Mouse (Mus musculus): ENCODE measurements around the gene Usp33.

Gene Usp33

DNA sequence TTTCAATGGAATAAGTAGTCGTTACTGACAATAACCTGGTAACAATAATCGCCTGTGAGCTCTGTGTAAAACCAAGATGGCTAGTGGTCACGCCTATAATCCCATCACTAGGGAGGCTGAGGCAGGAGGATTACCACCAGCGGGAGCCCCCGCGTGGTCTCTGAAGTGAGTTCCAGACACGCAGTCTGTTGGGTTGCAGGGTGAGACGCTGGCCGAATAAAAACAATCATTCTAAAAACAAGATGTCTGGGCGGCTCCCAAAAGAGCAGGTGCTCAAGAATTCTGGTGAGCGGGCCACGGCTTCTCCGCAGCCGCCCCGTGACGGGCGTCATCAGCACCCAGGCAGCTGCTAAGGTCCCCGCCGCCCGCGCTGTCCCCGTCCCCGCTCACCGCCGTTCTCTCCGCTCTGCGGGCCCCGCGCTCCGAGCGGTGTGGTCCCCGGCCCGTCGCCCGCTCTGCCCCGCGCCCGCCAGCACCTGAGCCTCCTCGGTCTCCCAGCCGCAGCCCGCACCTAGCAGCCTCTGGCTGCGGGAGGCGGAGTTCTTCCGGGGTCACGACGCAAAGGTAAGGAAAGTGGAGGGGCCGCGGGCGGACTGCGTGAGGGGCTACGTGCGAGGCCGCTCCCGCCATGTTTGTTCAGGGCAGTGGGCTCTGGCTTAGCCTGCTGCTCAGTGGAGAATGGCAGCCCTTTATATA, 6.3 kb upstream of the Usp33 start, which contains the start of gene Miga1:
Gene Miga1 (minus strand): TSS at position 546 of the 696 bp plus-strand sequence.
- peak; percentile 71 for DNase-seq (ENCODE audit: low read depth, low spot score)

DNA sequence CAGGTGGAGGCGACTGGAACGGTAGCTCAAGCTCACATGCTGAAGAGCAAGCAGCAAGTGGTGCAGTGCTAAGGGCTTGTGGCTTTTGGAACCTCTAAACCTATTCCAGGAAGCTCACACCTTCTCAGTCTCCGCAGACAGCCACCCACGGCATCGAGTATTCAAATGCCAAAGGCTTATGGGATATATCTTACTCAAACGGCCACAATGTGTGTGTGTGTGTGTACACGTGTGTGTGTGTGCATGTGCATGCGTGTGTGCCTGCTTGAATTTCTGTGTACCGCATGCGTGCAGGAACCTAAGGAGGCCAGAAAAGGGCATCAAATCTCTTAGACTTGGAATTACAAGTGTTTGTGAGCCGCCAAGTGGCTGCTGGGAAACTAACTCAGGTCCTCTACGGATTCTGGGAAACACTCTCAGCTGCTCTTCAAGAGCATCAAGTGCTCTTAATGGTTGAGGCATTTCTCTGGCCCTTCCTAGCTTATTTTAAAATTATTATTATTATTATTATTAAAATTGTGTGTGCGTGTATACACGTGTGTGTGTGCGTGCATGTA, 3.2 kb upstream of the Usp33 start:
- DNase-seq (ENCODE audit: low read depth, low spot score) = no peak

DNA sequence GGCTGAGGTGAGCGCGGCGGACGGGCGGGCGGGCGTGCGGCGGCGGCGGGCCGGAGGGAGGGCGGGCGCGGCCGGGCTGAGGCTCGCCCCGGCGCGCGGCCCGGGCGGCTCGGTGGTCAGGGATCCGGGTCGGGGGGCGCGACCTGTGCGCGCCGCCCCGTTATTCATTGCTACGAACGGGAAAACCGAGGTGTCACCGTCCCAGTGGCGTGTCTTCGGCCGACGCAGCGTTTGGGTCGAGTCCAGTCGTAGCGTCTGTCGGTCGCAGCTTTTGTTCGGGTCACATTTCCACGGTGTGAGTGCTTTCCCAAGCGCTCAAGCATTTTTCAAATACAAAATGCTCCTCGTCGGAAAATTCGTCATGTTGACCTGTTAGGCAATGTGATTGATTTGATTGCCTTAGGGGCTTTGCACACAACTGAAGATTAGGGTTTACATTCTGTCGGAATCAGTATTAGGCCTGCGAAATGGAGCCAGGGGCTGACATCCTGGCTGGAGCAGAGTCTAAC, 409 bp downstream of the Usp33 start:
- no peak for DNase-seq (ENCODE audit: low read depth, low spot score)

DNA sequence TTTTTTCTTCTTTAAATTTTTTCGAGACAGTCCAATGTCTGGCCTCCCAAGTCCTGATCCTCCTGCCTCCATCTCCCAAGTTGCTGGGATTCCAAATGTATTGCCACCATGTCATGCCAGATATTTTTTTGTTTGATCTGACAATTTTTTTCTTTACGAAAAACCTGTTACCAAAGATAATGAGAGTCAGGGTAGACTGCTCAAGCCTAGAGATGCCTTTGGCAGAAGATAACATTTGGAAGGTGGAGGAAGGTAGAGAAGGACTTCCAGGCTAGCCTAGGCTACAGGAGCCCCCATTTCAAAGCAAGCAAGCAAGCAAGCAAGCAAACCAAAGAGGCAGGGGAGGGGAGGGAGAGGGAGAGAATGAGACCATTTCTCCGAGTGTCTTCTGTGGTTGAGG, 949 bp downstream of the Usp33 start:
- DNase-seq (ENCODE audit: low read depth, low spot score) = no peak

DNA sequence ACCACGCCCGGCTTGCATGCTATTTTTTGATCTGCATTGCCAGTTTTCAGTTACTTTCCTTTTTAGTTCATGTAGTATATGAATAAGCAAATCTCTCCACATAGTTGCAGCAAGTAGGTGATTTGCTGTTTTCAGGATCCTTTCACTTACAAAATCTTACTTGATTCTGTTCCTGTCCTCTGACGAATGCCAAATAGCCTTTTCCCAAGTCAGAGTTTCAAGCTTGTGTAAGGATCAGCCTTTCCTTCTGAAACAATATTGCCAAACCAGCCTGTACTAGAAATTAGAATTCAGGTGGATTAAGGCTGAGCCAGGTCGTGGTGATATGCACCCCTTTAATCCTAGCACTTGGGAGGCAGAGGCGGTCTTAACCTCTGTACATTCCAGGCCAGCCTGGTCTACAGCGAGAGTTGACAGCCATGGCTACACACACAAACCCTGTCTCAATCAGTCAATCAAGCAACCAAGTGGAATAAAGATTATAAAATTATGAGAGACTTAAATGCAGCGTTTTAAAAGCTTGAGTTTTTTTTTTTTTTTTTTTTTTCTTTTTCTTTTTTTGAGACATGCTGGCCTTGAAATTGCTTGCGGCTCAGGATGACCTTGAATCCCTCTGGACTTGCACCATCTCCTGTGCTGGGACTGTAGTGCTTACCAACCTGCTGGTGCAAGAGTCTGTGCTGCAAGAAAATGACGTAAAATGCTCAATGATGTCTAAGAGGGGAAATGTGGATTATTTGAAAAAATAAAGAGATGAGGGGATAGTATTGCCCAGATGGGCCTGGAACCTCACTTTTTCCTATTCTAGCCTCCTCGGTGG, 1.9 kb downstream of the Usp33 start:
- DNase-seq (ENCODE audit: low read depth, low spot score) = no peak

DNA sequence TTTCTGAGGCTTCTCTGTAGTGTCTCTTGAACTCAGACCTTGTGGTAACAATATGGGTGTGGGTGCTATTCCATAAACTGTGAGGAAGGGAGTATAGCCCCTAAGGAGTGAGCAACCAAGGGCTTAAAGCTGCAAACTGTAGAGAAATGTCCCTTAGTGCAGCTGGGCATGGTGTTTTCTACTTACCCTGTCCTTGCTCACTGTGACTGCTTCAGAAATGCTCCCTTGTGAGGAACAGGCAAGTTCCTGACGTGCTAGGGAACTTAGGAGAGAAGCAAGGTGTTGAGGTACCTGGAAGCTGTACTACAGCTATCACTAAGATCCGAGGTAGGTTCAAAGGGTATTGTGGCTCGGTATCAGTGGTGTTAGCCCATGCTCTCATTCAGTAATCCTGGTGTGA, 4.2 kb downstream of the Usp33 start:
- DNase-seq (ENCODE audit: low read depth, low spot score) = no peak

DNA sequence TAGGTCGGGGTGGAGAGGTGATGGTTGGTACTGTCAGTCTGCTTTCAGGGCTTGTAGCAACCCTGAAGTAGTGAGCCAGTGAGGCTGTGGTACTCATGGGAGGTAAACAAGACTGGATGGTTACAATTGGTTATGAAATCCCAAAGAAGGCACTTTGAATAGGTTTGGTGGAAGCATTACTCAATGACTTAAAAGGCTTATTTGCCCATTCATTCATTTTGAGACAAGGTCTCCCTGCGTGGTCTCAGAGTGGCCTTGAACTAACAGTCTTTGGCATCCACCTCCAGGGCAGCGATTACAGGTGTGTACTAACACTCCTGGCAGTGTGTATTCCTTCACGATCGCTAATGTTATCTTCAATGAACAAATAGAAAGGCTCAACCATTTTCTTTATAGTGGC, 4.7 kb downstream of the Usp33 start:
- DNase-seq (ENCODE audit: low read depth, low spot score) = no peak

DNA sequence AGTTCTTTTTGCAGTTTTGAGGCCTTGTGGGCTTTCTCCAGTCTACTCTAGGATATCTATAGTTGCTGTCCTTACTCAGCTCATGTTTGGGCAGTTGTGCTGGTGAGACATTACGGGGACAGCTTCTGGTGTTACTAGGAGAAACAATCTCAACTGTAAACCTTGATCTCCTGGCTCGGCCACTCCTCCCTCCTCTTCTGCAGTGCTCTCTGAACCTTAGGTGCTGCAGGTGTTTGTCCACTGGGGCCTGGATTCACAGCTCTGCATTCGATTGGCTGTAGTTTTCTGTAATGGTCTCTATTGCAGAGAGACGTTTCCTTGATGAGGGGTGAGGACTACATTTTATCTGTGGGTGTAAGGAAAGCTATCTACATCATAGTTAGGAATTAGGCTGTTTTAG, 6.0 kb downstream of the Usp33 start:
- DNase-seq (ENCODE audit: low read depth, low spot score) = no peak

DNA sequence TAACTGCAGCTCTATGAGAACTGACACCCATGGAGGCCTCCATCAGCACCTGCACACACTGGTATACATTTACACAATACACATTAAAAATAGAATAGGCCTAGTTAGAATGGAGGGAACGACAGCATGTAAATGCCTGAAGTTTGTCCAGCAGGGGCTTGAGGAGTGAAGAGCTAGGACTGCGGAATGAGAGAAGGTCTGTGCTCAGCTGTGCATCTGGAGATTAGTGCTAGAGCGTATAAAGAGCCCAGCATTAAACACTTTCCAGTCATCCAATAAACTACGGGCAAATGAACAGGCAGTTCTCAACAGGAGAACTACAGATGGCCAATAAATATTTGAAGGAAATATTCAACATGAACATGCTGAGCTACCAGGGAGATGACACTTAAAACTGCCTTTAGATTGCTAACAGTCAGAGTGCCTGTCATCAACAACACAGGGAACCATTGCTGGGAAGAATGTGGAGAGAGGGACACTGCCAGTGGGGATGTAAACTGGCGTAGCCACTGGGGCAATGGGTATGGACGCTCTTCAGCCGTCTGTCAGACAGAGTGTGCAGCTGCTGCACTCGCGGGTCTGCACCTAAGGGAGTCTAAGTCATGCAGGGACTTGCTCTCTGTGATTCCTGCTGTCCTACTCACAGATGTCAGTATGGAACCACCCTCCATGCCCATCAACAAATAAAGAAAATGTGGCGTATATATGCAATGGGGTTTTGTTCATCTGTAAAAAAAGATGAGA, 7.3 kb downstream of the Usp33 start:
- no peak for DNase-seq (ENCODE audit: low read depth, low spot score)

DNA sequence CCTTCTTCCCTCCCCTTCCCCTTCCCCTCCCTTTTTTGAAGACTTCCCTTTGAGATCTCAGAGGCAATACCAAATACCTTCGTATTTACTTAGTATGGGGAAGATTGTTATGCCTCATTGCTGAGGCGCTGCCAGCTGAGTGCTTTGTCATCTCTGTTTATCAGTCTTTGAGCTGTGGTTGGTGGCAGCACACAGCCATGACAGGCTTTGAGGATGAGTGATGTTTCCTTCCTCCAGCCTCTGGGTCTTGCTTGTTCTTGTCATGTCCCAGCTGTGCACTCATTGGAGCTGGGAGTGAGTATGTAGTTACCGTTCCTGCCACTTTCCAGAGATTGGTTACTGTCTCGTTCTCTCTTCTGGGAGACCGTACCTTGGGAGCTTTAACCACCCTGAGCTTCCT, 9.1 kb downstream of the Usp33 start:
- no peak for DNase-seq (ENCODE audit: low read depth, low spot score)

DNA sequence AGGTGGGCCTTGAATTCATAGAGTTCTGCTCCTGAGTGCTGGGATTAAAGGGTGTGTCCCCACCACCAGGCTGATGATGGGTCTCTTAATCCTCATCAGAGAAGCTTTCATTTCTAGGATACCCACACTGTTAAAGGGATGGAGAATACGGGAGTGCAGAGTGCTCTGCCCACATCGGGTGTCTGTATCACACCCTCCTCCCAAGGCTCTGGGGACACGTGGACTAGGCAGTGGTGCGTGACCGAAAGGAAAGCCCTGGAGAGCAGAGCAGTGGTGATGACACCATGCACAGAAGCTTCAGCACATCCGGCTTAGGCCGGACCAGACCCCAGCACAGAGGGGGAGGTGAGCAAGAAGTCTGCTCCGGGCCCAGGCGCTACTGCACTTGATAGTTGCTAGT, 10.5 kb downstream of the Usp33 start:
- DNase-seq (ENCODE audit: low read depth, low spot score) = no peak

DNA sequence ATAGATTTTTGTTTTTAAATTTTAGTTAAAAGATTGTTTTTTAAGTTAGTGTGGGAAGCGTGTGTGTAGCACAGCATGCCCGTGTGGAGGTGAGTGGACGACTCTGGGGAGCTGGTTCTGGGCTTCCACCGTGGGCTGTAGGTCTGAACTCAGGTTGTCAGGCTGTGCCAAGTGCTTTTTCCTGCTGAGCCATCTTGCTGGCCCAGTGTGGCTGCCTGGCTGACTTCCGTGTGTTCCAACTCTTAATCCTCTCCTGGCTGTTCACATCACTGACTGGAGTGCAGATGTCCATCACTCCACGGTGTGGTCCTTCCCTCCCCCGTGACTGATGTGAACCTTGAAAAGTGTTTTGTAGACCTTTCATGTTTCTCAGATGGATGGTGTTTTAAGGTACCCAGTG, 12.9 kb downstream of the Usp33 start:
- no peak for DNase-seq (ENCODE audit: low read depth, low spot score)

DNA sequence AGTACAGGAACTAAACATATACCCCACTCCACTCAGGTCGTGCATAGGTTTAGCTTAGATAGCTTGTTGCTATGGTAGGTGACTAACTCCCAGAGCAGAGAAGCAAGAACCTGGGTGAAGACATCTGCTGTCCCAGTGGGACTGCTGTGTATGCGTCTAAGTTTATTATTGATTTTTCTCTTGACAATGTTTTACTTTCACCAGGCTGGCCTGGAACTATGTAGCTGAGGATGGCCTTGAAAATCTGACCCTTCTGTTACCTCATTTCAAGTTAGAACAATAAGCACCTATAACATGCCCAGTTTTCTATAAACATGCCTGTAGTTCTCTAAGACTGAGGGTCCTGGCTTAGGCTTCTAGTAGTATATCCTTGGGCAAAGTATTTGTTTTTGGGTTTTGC, 17.9 kb downstream of the Usp33 start:
- no peak for DNase-seq (ENCODE audit: low read depth, low spot score)

DNA sequence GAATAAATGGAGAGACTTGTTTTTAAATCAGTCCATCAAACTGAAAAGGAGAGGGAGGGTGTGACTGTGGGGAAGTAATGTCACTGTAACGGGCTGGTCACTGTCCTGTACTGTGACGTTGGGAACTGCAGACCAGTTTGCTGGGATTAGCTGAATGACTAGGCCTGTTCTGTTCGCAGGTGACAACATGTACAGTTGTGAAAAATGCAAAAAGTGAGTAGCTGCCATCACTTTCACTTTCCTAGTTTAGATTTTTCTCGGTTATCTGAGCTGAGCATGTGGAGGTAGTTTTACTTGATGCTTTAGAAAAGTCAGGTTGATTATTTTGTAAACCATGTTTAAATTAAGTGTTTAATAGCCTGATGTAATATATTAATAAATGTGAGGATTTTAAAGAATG, 29.8 kb downstream of the Usp33 start:
- DNase-seq (ENCODE audit: low read depth, low spot score) = no peak

DNA sequence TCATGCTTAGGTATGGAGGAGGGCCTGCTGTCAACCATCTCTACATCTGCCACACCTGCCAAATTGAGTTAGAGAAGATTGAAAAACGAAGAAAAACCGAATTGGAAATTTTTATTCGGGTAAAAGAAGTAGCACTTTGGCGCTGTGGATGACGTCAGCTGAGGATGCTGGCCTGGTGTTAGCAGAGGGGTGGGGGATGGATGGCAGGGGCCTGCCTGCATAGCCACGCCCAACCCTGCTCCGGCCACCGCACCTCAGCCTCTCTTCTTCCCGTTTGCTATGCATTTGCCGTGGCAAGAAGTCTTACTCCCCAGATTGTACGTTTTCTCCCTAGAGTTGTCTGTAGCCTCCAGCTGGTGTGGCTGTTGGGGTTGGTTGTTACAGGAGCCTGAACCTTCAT, 37.8 kb downstream of the Usp33 start:
- DNase-seq (ENCODE audit: low read depth, low spot score) = no peak

DNA sequence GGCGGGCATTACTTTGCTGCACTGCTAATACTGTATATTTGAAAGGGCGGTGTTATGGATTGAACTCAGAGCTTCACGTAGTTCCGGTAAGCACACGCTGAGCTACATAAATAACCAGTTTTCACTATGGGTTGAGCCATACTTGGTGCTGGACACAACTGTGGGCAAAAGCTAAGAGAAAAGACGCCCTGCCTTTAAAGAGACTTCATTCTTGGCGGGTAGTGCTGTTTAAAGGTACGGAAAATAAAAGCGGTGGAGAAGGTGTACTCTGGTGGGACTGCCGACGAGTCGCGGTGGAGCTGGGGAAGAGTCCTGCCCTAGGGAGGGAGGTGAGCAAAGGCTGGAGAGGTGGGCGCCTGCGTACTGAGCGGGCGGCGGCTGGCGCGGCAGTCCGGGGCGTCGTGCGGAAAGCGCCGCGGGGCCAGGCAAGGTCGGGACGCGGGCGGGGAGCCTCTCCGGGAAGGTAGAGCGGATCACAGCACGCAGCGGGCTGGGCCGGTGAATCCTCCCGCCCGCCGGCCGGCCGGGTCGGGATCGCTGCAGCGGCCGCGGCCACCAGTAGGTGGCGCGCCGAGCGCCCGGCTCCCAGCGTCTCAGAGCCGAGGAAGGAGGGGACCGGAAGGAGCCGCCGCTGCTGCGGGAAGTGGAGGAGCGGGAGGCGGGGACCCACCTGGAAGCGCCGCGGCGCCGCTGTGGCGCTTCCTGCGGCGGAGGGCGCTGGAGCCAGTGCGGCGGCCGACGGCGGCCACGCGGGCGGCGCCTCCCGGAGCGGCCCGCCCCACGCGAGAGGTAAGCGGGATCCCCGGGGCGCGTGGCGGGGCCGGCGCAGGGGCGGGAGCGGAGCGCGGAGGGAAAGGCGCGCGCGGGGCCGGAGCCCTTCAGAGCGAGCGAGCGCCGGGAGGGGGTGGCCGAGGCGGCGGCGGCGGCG, 49.3 kb downstream of the Usp33 start, which contains the start of gene Zzz3:
Gene Zzz3 (plus strand): TSS at position 124 of the 928 bp plus-strand sequence.
- peak; percentile 79 for DNase-seq (ENCODE audit: low read depth, low spot score)

DNA sequence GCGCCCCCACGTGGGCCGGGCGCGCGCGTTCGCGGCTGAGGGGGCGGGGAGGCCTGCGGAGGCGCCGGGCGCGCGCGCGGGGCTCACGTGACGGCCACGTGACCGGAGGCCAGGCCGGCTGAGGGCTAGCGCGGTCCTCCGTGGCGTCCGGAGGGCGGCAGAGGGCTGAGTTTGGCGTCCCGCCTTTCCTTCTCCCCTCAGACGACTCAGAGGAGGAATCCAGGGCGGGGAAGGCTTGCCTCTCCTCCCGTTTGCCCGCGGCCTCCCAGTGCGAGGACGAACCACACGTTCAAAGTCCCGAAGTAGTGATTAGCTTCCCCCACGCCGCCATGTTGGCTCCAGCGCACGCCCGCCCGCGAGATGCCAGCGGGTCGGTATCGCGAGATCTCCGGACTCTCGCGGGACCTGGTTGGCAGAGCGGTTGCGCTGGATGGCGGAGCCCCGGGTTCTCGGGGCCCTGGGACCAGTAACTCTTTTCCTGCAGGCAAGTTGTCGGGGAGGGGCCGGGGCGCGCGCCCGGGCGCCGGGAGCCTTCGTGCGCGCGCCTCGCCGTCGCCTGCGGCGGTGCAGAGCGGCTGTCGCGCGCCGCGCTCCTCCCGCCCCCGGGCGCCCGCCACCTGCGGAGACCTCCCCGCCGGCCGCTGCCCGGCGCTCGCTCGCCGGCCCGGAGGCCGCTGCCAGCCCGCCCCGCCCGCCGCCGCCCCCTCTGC, 50.2 kb downstream of the Usp33 start:
- peak; percentile 92 for DNase-seq (ENCODE audit: low read depth, low spot score)

DNA sequence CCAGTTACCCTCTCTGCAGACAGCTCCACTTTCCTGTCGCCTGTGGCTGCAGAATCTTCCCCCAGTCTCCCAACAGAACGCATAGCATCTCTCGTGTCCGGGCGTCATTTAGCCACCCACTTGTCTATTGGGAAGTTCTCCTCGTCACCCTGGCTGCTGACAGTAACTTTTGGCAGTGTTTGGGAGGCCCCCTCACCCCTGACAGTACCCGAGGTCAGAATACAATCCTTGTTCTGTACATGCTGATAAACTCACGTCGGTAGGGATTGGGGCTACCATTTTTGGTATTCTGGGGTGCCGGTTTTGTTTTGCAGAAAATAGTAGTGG, 50.7 kb downstream of the Usp33 start:
- DNase-seq (ENCODE audit: low read depth, low spot score) = no peak

DNA sequence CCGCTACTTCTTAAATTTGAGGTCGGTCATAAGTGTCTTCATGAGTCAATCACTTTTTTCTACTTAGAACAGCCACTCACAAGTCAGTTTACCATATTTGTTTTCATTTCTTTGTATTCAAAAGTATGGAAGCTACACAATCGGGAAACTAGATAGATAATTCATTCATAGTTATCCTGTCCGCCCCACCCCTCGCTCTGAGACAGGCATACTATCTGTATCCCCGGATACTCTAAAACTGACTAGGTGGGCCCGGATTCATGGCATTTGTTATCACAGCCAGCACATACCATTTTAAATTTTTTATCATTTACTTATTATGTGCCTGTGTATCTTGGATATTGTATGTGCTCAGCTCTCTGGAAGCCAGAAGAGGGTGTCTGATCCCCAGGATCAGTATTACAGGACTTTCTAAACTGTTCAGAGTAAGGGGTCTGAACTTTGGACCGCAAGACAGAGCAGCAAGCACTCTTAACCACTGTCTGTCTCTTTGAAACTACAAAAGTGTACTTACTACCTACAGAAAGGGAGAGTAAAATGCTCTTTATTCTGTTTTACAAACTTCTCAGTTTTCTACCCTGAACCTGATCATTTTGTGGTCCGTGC, 51.2 kb downstream of the Usp33 start:
- DNase-seq (ENCODE audit: low read depth, low spot score) = no peak

DNA sequence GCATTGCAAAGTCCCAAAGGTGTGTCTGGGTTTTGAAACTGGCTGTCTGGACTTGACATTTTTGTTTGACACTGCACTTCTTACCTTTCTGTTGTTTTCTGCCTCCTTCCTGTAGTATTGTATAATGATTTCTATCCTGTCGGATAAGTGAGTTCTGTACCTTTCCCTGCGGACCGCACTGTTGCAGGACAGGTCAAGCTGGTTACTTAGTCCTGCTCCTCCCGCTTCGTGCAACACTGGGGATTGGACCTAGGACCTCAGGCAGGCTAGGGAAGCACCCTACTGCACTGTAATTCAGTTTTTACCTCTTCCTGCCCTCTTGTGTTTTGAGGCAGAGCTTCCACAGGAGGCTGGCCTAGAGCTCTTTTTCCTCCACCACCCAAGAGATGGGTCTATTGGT, 54.2 kb downstream of the Usp33 start:
- no peak for DNase-seq (ENCODE audit: low read depth, low spot score)

Data from brain, embryonic 18.5 days (tissue).